Mouse (Mus musculus): ENCODE data around the gene Fndc5. TPM values are rescaled to one million over a fixed set of nuclear protein-coding genes. Genes with fewer than 3 reads are reported as not detected.

Fndc5 gene
- polyA plus RNA-seq, 1 experiment from 2014 or later, result 1.4 TPM

Other genes with a start within 250 kb of the Fndc5 start
- 17.6 and 19.1 TPM in 2 replicates for gene Azin2, start 174.6 kb upstream of the Fndc5 start, polyA plus RNA-seq (2014; fragmentation: Nextera tagmentation; extraction: Ambion mirVana)
- 123 and 127 TPM in 2 replicates for gene Ak2, start 145.0 kb upstream of the Fndc5 start, polyA plus RNA-seq (2014; fragmentation: Nextera tagmentation; extraction: Ambion mirVana)
- gene Rnf19b, start 78.7 kb upstream of the Fndc5 start, polyA plus RNA-seq (2014; fragmentation: Nextera tagmentation; extraction: Ambion mirVana), result 6.9 and 7.2 TPM in 2 replicates
- 20.9 and 22.6 TPM in 2 replicates for gene Tmem54, start 31.5 kb upstream of the Fndc5 start, polyA plus RNA-seq (2014; fragmentation: Nextera tagmentation; extraction: Ambion mirVana)
- gene Hpca, start 15.0 kb upstream of the Fndc5 start, polyA plus RNA-seq (2014; fragmentation: Nextera tagmentation; extraction: Ambion mirVana), result 1.1 and 2.0 TPM in 2 replicates
- 18.2 and 20.3 TPM in 2 replicates for gene S100pbp, start 52.7 kb downstream of the Fndc5 start, polyA plus RNA-seq (2014; fragmentation: Nextera tagmentation; extraction: Ambion mirVana)
- gene Yars, start 52.8 kb downstream of the Fndc5 start, polyA plus RNA-seq (2014; fragmentation: Nextera tagmentation; extraction: Ambion mirVana), result 81.6 and 84.6 TPM in 2 replicates
- gene C77080, start 124.4 kb downstream of the Fndc5 start, polyA plus RNA-seq (2014; fragmentation: Nextera tagmentation; extraction: Ambion mirVana), result 6.8 and 8.0 TPM in 2 replicates
- 1.7 and 1.9 TPM in 2 replicates for gene Sync, start 150.6 kb downstream of the Fndc5 start, polyA plus RNA-seq (2014; fragmentation: Nextera tagmentation; extraction: Ambion mirVana)
- 329 and 348 TPM in 2 replicates for gene Rbbp4, start 198.4 kb downstream of the Fndc5 start, polyA plus RNA-seq (2014; fragmentation: Nextera tagmentation; extraction: Ambion mirVana)
- 46.7 and 52.2 TPM in 2 replicates for gene Zbtb8os, start 198.7 kb downstream of the Fndc5 start, polyA plus RNA-seq (2014; fragmentation: Nextera tagmentation; extraction: Ambion mirVana)
- 14.1 and 14.8 TPM in 2 replicates for gene Zbtb8a, start 241.1 kb downstream of the Fndc5 start, polyA plus RNA-seq (2014; fragmentation: Nextera tagmentation; extraction: Ambion mirVana)

Data from stomach, embryonic 14.5 days (tissue).